Mouse (Mus musculus) left cerebral cortex, adult 8-10 months (tissue): Measurements from ENCODE around the gene Ppm1h. TPM values are rescaled to one million over a fixed set of nuclear protein-coding genes. Genes with fewer than 3 reads are reported as not detected.

Experiments used
- DNase-seq, 2 experiments: peaks; one replicate each; pipeline ENCODE4 v3.0.0; 2022; ENCODE audit warnings: low spot score in 2 of 2
- total RNA-seq, 4 experiments: library from RNA; stranded (reverse); gene quantifications; 2 replicates each; pipeline ENCODE4 v1.2.4; 2022

Ppm1h gene
- total RNA-seq, 4 experiments from 2014 or later = 68.4 to 83.9 (median 75.3) TPM

GRCm38 (mm10) chr10:122743361-122743760 lies 64.8 kb downstream of the Ppm1h start:
- no peak for DNase-seq

GRCm38 (mm10) chr10:122744970-122745369 lies 66.4 kb downstream of the Ppm1h start:
- DNase-seq = no peak

DNA sequence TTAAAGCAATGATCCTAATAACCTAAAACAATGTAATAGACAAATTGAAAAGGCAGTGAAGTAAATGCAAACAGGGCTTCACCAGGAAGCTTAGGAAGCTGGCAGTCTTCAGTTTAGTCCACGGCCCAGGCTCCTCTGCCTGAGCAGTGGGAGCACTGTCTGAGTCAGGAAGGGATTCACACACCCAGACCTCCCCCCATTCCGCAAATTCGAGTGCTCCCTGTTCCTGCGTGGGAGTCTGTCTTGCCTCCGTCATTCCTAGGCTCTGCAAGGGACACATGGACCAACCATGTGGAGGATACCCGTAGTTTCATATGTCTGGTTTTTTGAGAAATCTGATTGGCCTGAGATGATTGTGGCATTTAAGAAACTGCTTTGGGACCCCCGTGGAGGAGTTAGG lies 67.6 kb downstream of the Ppm1h start:
- no peak for DNase-seq

- no peak for DNase-seq
Measured at GRCm38 (mm10) chr10:122747151-122747925, 68.8 kb downstream of the Ppm1h start.

DNA sequence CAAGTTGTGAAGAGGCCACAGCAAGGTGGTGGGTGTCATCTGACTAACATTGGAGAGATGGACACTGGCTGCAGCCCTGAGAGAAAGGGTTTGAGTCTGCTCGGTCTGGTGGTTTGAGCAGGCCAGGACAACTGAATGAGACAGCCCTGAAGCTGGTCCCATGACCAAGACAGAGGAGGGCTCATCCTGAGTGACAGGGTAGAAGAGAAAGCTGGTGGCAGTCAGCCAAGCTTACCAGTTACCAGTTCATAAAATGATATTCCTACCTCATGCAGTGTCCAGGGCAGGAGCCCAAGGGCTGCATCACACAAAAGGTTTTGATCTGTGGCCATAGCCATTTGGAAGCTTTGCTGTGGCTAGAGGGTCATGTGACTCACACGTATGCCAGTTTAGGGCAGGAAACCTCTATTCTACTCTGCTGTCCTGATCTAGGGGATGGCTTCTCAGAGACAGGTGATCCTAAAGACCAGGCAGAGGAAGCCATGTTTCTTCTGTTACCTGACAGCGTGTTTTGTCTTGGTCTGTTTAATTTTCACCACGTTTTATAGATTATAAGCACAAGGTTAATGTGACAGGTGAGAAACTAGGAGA lies 69.9 kb downstream of the Ppm1h start:
- DNase-seq = no peak

DNA sequence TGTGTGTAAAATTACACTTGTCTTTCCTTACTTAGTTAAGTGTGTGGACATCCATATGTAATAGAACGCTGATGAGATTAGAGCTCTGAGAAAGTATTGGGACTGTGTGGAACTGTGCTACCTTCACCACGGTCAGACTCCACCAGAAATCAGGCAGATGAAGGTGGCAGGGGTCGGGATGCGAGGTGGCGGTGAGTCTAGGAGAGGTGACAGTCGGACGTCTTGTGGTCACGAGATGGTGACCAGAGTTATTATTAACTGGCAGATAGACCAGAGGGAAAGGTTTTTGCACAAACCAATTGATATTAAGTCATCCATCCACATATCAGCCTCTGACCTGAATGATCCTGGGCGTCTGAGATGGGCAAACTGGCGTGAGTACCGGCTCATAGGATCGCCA lies 70.5 kb downstream of the Ppm1h start:
- no peak for DNase-seq

- DNase-seq = no peak
Measured at GRCm38 (mm10) chr10:122749876-122750275, 71.3 kb downstream of the Ppm1h start.

GRCm38 (mm10) chr10:122752950-122753923 lies 74.7 kb downstream of the Ppm1h start:
- DNase-seq = no peak

- DNase-seq = no peak
Measured at GRCm38 (mm10) chr10:122753924-122754307, 75.4 kb downstream of the Ppm1h start.

GRCm38 (mm10) chr10:122754967-122755366 lies 76.4 kb downstream of the Ppm1h start:
- no peak for DNase-seq

DNA sequence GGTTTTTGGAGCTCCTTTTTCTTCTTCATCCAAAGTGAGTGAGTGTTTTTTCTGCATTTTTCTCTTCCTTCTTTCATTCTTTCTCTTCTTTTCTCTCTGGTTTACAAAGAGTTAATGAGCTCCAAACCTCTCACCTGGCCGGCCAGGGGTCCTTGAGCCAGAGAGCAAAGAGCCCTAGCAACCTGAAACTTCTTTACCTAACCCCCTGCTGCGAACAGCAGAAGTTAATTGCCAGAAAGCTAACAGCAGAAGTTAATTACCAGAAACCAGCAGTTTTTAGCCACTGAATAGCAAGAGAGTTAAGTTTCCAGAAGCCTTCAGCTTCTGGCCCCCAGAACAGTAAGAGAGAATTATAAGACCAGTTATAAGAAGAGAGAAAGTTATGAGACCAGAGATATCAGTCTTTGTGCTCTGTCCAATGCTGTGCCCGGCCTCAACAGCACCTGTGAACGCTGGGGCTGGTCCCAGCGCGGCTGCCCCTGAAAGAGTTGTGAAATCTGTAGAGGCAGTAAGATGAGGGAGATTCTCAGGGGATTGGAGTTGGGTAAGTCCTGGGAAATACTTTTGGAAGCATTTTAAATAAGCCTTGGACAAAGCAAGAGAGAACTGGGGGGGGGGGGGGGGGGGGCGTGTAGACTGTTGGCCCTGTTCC lies 78.4 kb downstream of the Ppm1h start:
- DNase-seq = no peak

DNA sequence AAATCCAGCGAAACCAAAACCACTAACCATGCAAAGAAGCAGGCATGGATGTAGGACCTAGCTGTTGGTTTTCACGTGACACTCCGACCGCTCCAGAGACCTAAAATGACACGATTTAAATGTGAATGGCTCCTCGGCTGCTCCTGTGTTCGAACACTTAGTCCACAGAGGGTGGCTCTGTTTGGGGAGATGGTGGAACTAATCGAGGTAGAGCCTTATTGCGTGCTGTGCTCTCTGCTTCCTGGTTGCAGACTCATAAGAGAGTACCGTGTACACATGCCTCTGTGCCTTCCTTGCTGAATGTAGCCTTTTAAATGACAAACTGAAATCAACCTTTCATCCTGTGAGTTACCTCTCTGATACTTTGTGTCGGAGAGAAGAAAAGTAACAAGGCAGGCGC lies 79.2 kb downstream of the Ppm1h start:
- no peak for DNase-seq

DNA sequence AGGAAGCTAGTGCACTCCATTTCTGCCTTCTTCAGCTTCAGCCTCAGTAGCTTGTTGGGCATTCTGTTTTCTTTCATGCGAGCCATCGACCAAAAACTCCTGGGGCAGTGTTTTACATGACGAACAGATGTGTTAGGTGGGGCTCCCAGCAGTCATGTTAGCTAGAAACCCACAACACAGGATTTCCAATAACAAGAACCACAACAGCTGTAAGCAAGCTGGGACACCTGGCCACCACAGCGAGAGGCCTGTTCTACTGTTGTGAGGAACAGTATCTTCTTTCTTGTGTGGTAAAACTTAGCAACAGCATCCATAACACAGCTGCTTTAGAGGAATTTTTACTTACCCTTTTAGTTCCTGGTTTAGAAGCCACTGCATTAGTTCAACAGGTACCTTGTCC lies 79.8 kb downstream of the Ppm1h start:
- no peak for DNase-seq

DNA sequence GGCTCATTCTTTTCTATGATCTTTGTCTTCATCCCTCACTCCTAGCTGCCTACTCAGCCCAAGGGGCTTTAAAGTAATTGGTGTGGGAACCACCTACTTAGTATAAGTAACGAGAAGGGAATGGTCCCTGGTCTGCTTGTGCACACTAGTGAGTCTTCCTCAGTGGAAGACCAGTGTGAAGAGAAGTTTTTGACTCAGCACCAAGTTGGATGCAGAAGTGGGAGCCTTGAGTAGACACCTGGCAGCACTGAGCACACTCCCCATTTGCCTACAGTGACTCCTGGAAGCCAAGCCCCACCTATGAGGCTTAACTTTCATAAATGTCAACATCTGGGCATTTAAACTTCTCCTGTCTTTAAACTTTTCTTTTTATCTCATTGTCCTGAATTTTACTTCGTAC lies 81.2 kb downstream of the Ppm1h start:
- no peak for DNase-seq

- DNase-seq = no peak
Measured at GRCm38 (mm10) chr10:122760469-122761307, 82.1 kb downstream of the Ppm1h start.

GRCm38 (mm10) chr10:122762772-122763511 lies 84.4 kb downstream of the Ppm1h start:
- DNase-seq = no peak

- DNase-seq = no peak
Measured at GRCm38 (mm10) chr10:122763596-122763995, 85.0 kb downstream of the Ppm1h start.

- no peak for DNase-seq
Measured at GRCm38 (mm10) chr10:122764653-122765052, 86.1 kb downstream of the Ppm1h start.

DNA sequence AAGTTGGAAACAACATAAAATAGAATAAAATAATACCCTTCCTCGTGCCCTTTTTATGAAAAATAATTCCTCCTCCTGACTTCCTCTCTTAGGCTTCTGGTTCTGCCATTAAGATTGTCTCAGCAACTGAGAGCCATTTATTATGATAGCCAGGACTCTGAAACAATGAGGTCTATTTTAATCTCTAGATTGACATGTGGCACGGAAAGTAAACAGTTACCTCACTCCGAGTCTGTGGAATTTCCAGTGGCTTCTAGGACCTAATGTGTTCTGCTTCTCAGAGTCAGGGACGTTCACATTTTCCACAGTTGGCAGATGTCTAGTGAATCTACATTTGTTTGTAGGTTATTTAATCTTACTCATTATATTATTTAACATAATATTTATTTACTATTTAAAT lies 87.0 kb downstream of the Ppm1h start:
- DNase-seq = no peak

- DNase-seq = no peak
Measured at GRCm38 (mm10) chr10:122765992-122766391, 87.4 kb downstream of the Ppm1h start.
